Mouse (Mus musculus): ENCODE measurements around the gene 2900011O08Rik. TPM values are rescaled to one million over a fixed set of nuclear protein-coding genes. Genes with fewer than 3 reads are reported as not detected.

Gene 2900011O08Rik
- polyA plus RNA-seq, 1 experiment from 2014 or later: 12.6 TPM

Small RNAs within 50 kb of the gene (microRNA-seq; reads per million reads assigned to microRNA genes)
- not detected for gene Gm27671 (ENCODE audit: borderline number of aligned reads)

Other genes with a start within 250 kb of the 2900011O08Rik start
- 80.0 and 84.3 TPM in 2 replicates for gene Rrn3, start 205.9 kb upstream of the 2900011O08Rik start, polyA plus RNA-seq (2014; fragmentation: Nextera tagmentation; extraction: Ambion mirVana)
- 182 and 190 TPM in 2 replicates for gene Ntan1, start 167.8 kb upstream of the 2900011O08Rik start, polyA plus RNA-seq (2014; fragmentation: Nextera tagmentation; extraction: Ambion mirVana)
- gene Pdxdc1, start 83.5 kb upstream of the 2900011O08Rik start, polyA plus RNA-seq (2014; fragmentation: Nextera tagmentation; extraction: Ambion mirVana): 91.2 and 94.9 TPM in 2 replicates
- 2.8 and 4.4 TPM in 2 replicates for gene Mpv17l, start 83.4 kb upstream of the 2900011O08Rik start, polyA plus RNA-seq (2014; fragmentation: Nextera tagmentation; extraction: Ambion mirVana)
- gene Ifitm7, start 284 bp downstream of the 2900011O08Rik start, polyA plus RNA-seq (2014; fragmentation: Nextera tagmentation; extraction: Ambion mirVana): 0.11 and 0.42 TPM in 2 replicates
- 161 and 168 TPM in 2 replicates for gene Nde1, start 176.7 kb downstream of the 2900011O08Rik start, polyA plus RNA-seq (2014; fragmentation: Nextera tagmentation; extraction: Ambion mirVana)
- gene Marf1, start 176.7 kb downstream of the 2900011O08Rik start, polyA plus RNA-seq (2014; fragmentation: Nextera tagmentation; extraction: Ambion mirVana): 19.1 and 19.2 TPM in 2 replicates

All from embryonic facial prominence, embryonic 11.5 days (tissue).